Mouse (Mus musculus): ENCODE results near the gene Tcp11l2.

The Tcp11l2 gene

DNA sequence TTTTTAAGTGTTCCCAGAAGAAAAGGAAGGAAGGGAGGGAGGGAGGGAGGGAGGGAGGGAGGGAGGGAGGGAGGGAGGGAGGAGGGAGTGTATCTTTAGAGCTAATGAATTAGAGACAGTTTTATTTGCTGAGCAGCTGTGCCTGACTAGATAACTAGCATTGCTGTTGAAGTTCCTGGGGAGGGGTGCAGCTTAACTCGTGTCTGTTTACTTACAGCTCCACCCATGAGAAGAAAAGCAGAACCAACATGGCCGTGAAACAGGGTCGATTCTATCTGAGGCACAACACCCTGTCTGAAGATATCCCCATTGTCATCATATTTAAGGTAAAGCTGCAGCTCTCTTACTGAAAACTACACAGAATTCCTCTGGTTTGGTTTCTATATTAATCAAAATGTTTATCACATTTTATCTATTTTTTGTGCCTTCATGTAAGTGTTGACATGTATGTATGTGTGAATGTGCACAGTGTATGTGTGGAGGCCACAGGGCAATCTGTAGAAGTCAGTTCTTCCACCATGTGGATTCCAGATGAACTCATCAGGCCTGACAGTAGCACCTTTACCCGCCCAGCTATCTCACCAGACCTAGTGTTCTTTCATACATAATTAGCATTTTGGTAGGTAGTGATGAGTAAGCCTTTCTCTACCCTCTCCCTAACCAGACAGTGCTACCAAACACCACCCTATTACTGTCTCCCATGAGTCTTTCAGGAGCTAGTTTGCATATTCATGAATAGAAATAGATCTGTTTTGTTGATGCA, 63.3 kb downstream of the Tcp11l2 start:
- TF ChIP-seq POU5F1 (IDR thresholded peaks at IDR 0.05; ENCODE audit: borderline replicate concordance, low read length) (no peak), NANOG (IDR thresholded peaks at IDR 0.05; ENCODE audit: borderline replicate concordance, low read length) (no peak), CTCF (conservative IDR thresholded peaks at IDR 0.05; ENCODE audit: low read length) (no peak)
- Histone ChIP-seq H3K9me3 (ENCODE audit: low read length) (no peaks in the 10 kb centered on the region), H3K36me3 (ENCODE audit: insufficient read depth, low read length) (peaks cover 89% of the 10 kb centered on the region), H3K4me1 (replicated peaks; ENCODE audit: low read depth, low read length) (peaks cover 27% of the 10 kb centered on the region), H3K4me3 (replicated peaks; ENCODE audit: low read length) (no peak overlapping the region), H3K27me3 (ENCODE audit: insufficient read depth, low read length) (no peaks in the 10 kb centered on the region)

DNA sequence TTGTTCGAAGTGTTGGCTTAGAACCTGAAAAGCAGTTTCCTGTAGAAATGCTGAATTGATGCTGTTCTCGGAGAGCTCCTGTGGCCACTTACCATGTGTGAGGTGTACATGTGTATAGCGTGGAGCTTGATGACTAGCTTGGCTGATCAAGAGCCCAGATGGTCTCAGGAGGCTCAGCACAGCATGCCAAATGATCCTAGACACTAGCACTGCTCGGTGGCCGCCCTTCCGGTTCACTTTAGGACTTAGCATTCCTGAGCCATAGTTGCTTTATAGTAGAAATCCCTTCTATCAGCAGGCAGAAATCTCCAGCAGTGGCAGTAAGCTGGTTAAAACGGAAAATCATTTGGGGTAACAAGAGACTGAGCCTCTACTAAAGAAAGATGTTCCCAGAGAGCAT, 64.4 kb downstream of the Tcp11l2 start:
- Histone ChIP-seq H3K9me3 (ENCODE audit: low read length) (no peaks in the 10 kb centered on the region), H3K4me3 (replicated peaks; ENCODE audit: low read length) (no peak overlapping the region), H3K4me1 (replicated peaks; ENCODE audit: low read depth, low read length) (peaks cover 27% of the 10 kb centered on the region), H3K36me3 (ENCODE audit: insufficient read depth, low read length) (peaks cover 89% of the 10 kb centered on the region), H3K27me3 (ENCODE audit: insufficient read depth, low read length) (no peaks in the 10 kb centered on the region)
- TF ChIP-seq NANOG (IDR thresholded peaks at IDR 0.05; ENCODE audit: borderline replicate concordance, low read length) (no peak), POU5F1 (IDR thresholded peaks at IDR 0.05; ENCODE audit: borderline replicate concordance, low read length) (no peak), CTCF (conservative IDR thresholded peaks at IDR 0.05; ENCODE audit: low read length) (no peak)

DNA sequence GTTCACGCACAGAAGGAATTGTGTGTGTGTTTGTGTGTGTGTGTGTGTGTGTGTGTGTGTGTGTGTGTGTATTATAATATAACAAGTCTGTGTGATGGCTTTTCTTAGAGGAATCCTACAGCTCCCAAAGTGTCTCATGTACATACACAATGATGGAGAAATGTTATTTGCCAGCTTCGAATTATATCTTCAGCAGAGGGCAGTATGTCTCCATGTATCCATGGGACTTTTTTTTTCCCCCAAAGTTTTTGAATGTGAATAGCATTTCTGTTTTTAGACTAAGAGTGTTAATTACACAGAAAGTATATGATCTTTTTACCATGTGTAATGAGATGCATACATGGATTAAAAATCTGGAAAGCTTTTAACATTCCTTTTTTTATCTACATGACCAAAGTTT, 65.2 kb downstream of the Tcp11l2 start:
- Histone ChIP-seq H3K9me3 (ENCODE audit: low read length) (no peaks in the 10 kb centered on the region), H3K36me3 (ENCODE audit: insufficient read depth, low read length) (peaks cover 89% of the 10 kb centered on the region), H3K4me1 (replicated peaks; ENCODE audit: low read depth, low read length) (peaks cover 30% of the 10 kb centered on the region), H3K27me3 (ENCODE audit: insufficient read depth, low read length) (no peaks in the 10 kb centered on the region), H3K4me3 (replicated peaks; ENCODE audit: low read length) (no peak overlapping the region)
- TF ChIP-seq POU5F1 (IDR thresholded peaks at IDR 0.05; ENCODE audit: borderline replicate concordance, low read length) (no peak), NANOG (IDR thresholded peaks at IDR 0.05; ENCODE audit: borderline replicate concordance, low read length) (no peak), CTCF (conservative IDR thresholded peaks at IDR 0.05; ENCODE audit: low read length) (no peak)

DNA sequence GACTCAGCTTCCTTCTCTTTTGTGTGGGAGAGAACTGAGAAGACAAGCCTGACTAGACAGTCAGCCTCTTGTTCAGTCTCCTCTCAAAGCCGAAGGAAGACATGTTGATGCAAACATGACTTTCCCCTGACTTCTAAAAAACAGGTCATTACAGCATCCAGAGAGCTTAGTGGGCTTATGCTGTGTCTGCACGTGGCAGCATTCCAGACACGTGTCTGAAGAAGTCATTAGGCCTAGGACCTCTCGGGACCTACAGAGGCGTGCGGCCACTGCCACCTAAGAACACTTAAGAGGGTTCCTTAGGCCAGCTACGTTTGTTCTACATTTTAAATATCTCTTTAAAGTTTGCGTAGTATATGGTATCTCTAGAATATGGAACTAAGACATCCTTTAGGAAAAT, 69.5 kb downstream of the Tcp11l2 start:
- peaks cover 89% of the 10 kb centered on the region for H3K36me3 ChIP-seq (ENCODE audit: insufficient read depth, low read length)
- TF ChIP-seq POU5F1 (IDR thresholded peaks at IDR 0.05; ENCODE audit: borderline replicate concordance, low read length) = no peak
- no peak for TF ChIP-seq CTCF (conservative IDR thresholded peaks at IDR 0.05; ENCODE audit: low read length)
- TF ChIP-seq NANOG (IDR thresholded peaks at IDR 0.05; ENCODE audit: borderline replicate concordance, low read length) = no peak

DNA sequence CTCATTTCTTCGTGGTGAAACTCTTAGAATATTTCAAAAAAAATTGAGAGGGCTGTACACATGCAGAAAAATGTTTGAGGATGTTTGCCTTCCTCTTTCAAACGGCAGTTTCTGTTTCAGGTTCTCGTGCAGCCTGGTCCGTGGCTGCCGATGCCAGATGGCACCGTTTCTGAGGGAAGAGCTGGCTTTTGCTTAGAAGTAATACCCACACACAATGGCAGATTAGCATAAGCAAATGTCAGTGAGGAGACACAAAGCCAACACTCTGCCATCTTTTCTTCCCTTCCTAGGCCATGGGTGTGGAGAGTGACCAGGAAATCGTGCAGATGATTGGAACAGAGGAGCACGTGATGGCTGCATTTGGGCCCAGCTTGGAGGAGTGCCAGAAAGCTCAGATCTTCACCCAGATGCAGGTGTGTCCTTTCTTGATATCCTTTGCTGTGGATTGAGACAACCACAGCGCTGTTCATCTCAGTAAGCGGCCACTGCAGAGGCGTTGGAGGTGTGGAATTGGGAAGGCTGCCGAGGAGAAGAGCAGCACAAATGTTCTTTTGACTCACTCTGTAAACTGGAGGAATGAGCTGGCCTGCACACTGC, 70.2 kb downstream of the Tcp11l2 start:
- Histone ChIP-seq H3K36me3 (ENCODE audit: insufficient read depth, low read length) (peaks cover 88% of the 10 kb centered on the region), H3K4me1 (replicated peaks; ENCODE audit: low read depth, low read length) (peaks cover 15% of the 10 kb centered on the region; the same call in 1 of the 2 replicates), H3K27me3 (ENCODE audit: insufficient read depth, low read length) (no peaks in the 10 kb centered on the region), H3K4me3 (replicated peaks; ENCODE audit: low read length) (no peak overlapping the region), H3K9me3 (ENCODE audit: low read length) (no peaks in the 10 kb centered on the region)
- TF ChIP-seq NANOG (IDR thresholded peaks at IDR 0.05; ENCODE audit: borderline replicate concordance, low read length) = no peak

More for the DNA sequence above, 69.5 kb downstream of the Tcp11l2 start:
- H3K27me3 ChIP-seq (ENCODE audit: insufficient read depth, low read length) = no peaks in the 10 kb centered on the region
- H3K9me3 ChIP-seq (ENCODE audit: low read length) = no peaks in the 10 kb centered on the region
- H3K4me1 ChIP-seq (replicated peaks; ENCODE audit: low read depth, low read length) = peaks cover 17% of the 10 kb centered on the region; the same call in 1 of the 2 replicates
- no peak overlapping the region for H3K4me3 ChIP-seq (replicated peaks; ENCODE audit: low read length)

DNA sequence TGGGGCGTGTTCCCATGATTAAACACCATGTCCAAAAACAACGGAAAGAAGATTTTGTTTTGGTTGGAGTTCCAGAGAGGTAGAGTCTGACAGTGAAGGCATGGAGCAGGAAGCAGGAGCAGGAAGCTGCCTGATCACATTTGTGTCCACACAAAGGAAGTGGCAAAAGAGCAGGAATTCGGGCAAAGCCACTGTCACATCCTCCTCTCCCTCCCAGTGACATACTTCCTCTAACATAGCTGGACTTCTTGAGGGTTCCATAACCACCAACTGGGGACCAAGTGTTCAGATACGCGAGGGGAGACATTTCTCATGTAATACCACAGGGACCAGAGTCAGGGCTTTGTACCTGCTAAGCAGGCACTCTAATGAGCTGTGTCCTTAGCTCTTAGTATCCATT, 70.8 kb downstream of the Tcp11l2 start:
- Histone ChIP-seq H3K27me3 (ENCODE audit: insufficient read depth, low read length) (no peaks in the 10 kb centered on the region), H3K4me1 (replicated peaks; ENCODE audit: low read depth, low read length) (peaks cover 15% of the 10 kb centered on the region; the same call in 1 of the 2 replicates), H3K9me3 (ENCODE audit: low read length) (no peaks in the 10 kb centered on the region), H3K36me3 (ENCODE audit: insufficient read depth, low read length) (peaks cover 92% of the 10 kb centered on the region), H3K4me3 (replicated peaks; ENCODE audit: low read length) (no peak overlapping the region)
- no peak for TF ChIP-seq CTCF (conservative IDR thresholded peaks at IDR 0.05; ENCODE audit: low read length)
- no peak for TF ChIP-seq POU5F1 (IDR thresholded peaks at IDR 0.05; ENCODE audit: borderline replicate concordance, low read length)
- no peak for TF ChIP-seq NANOG (IDR thresholded peaks at IDR 0.05; ENCODE audit: borderline replicate concordance, low read length)

DNA sequence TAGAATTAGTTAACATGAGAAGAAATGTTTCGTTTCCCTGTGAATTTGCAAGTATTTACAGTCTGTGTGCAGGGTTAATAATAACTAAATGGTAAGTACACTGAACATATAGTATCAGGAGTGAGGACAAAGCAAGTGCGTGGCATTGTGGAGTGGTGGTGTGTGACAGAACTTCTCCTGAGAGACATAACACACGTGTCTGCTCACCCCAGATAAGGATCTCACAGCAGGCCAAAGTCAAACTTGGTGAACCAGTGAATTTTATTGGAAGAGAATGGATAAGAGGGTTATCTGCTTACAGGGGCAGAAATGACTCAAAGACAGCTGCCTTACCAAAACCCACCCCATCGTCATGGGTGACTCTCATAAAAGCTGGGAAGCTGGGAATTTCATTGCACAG, 72.5 kb downstream of the Tcp11l2 start:
- no peak overlapping the region for H3K4me3 ChIP-seq (replicated peaks; ENCODE audit: low read length)
- no peaks in the 10 kb centered on the region for H3K27me3 ChIP-seq (ENCODE audit: insufficient read depth, low read length)
- H3K4me1 ChIP-seq (replicated peaks; ENCODE audit: low read depth, low read length) = peaks cover 9% of the 10 kb centered on the region; the same call in 1 of the 2 replicates
- peaks cover 94% of the 10 kb centered on the region for H3K36me3 ChIP-seq (ENCODE audit: insufficient read depth, low read length)
- no peak for TF ChIP-seq POU5F1 (IDR thresholded peaks at IDR 0.05; ENCODE audit: borderline replicate concordance, low read length)
- no peak for TF ChIP-seq CTCF (conservative IDR thresholded peaks at IDR 0.05; ENCODE audit: low read length)
- no peak for TF ChIP-seq NANOG (IDR thresholded peaks at IDR 0.05; ENCODE audit: borderline replicate concordance, low read length)
- H3K9me3 ChIP-seq (ENCODE audit: low read length) = no peaks in the 10 kb centered on the region

DNA sequence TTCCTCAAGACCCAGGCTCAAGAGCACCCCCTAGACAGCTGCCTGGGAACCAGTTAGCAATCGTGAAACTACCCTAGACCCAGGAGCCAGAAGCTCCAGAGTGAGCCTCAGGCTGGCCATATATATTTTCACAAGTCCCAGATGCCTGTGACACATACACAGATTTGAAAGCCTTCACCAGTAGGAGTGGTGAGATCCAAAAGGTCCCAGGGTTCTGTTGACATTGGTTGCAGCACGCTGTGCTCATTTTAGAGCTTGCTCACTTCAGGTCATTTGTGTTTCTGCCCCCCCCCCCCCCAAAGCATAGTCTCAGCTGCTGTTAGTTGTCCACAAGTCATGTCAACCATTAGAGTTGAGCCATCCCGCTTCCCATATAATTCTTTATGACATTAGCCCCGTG, 77.6 kb downstream of the Tcp11l2 start:
- no peaks in the 10 kb centered on the region for H3K27me3 ChIP-seq (ENCODE audit: insufficient read depth, low read length)
- H3K36me3 ChIP-seq (ENCODE audit: insufficient read depth, low read length) = peaks cover 82% of the 10 kb centered on the region
- no peaks in the 10 kb centered on the region for H3K9me3 ChIP-seq (ENCODE audit: low read length)
- H3K4me3 ChIP-seq (replicated peaks; ENCODE audit: low read length) = no peak overlapping the region
- TF ChIP-seq POU5F1 (IDR thresholded peaks at IDR 0.05; ENCODE audit: borderline replicate concordance, low read length) = no peak
- TF ChIP-seq CTCF (conservative IDR thresholded peaks at IDR 0.05; ENCODE audit: low read length) = no peak
- no peak for TF ChIP-seq NANOG (IDR thresholded peaks at IDR 0.05; ENCODE audit: borderline replicate concordance, low read length)
- H3K4me1 ChIP-seq (replicated peaks; ENCODE audit: low read depth, low read length) = peaks cover 21% of the 10 kb centered on the region

Data from E14TG2a.4 (cell line).